Mouse (Mus musculus): Measurements from ENCODE around the gene Gm17622. TPM values are rescaled to one million over a fixed set of nuclear protein-coding genes. Genes with fewer than 3 reads are reported as not detected.

Gm17622 gene
- total RNA-seq, 2 experiments from 2014 or later: not detected

Other genes with a start within 250 kb of the Gm17622 start
- 10 to 100 TPM; 27.9 to 35.1 TPM for gene Poc5, start 102.4 kb upstream of the Gm17622 start, total RNA-seq (2021)
- gene Ankdd1b, start 19.5 kb upstream of the Gm17622 start, total RNA-seq (2021): under 1 TPM in 1 of 2 experiments, not detected in 1; 0.31 TPM
- gene Polk, start 51.8 kb downstream of the Gm17622 start, total RNA-seq (2021): 10 to 100 TPM; 10.1 to 10.5 TPM
- gene Col4a3bp, start 51.9 kb downstream of the Gm17622 start, total RNA-seq (2021): 10 to 100 TPM; 56.7 to 57.4 TPM
- 100 to 1,000 TPM; 218 to 228 TPM for gene Hmgcr, start 180.2 kb downstream of the Gm17622 start, total RNA-seq (2021)

Data from left cerebral cortex, postnatal 14 days (tissue).